Mouse (Mus musculus) midbrain, postnatal 0 days (tissue): ENCODE data around the gene Crebbp. TPM values are rescaled to one million over a fixed set of nuclear protein-coding genes. Genes with fewer than 3 reads are reported as not detected.
"Not testable (repeated sequence)": the region's sequence is repeated elsewhere in the genome, so short reads cannot be mapped to it uniquely, and the experiment has no call there.

Experiments
- ATAC-seq: fragments of 200-750 bp; cut with Nextera tagmentation; 2 replicates; pipeline ENCODE4 v1.8.0; 2017; ENCODE audit warnings: moderate number of reproducible peaks, mild to moderate bottlenecking, moderate TSS enrichment, moderate library complexity; ENCODE audit not compliant: low FRiP score
- DNase-seq: peaks from one replicate; pipeline ENCODE4 v3.0.0-alpha.2; 2015; ENCODE audit warnings: low spot score
- H3K27ac ChIP-seq: fragments of 300-500 bp; sonication (generic); 2 replicates; pipeline ENCODE4 v1.5.1; 2014; ENCODE audit warnings: low read depth, mild to moderate bottlenecking, low read length, mixed read lengths
- H3K27me3 ChIP-seq: fragments of 300-500 bp; sonication (generic); 2 replicates; pipeline ENCODE4 v1.6.1; 2014; ENCODE audit warnings: low read length, control low read depth, mixed read lengths; ENCODE audit not compliant: insufficient read depth
- H3K36me3 ChIP-seq: fragments of 300-500 bp; sonication (generic); 2 replicates; pipeline ENCODE4 v1.6.1; 2014; ENCODE audit warnings: low read length, control low read depth, mixed read lengths; ENCODE audit not compliant: insufficient read depth
- H3K4me1 ChIP-seq: fragments of 300-500 bp; sonication (generic); 2 replicates; pipeline ENCODE4 v1.6.1; 2014; ENCODE audit warnings: mild to moderate bottlenecking, control low read depth, antibody characterized with exemption, low read length, mixed read lengths; ENCODE audit not compliant: insufficient read depth
- H3K4me2 ChIP-seq: fragments of 300-500 bp; sonication (generic); 2 replicates; pipeline ENCODE4 v1.6.1; 2014; ENCODE audit warnings: low read depth, mild to moderate bottlenecking, low read length, mixed read lengths; ENCODE audit not compliant: poor library complexity, severe bottlenecking
- H3K4me3 ChIP-seq: fragments of 300-500 bp; sonication (generic); 2 replicates; pipeline ENCODE4 v1.5.1; 2014; ENCODE audit warnings: low read depth, mild to moderate bottlenecking, low read length, moderate library complexity
- H3K9ac ChIP-seq: fragments of 300-500 bp; sonication (generic); replicated peaks from 2 replicates; pipeline ENCODE4 v1.6.1; 2014; ENCODE audit warnings: mild to moderate bottlenecking, low read length, moderate library complexity, mixed read lengths; ENCODE audit not compliant: poor library complexity, severe bottlenecking
- H3K9me3 ChIP-seq: fragments of 300-500 bp; sonication (generic); 2 replicates; pipeline ENCODE4 v1.6.1; 2016; ENCODE audit warnings: low read length, control low read depth
- CTCF ChIP-seq: IDR thresholded peaks from 2 replicates; pipeline ENCODE4 v1.5.1; 2016; ENCODE audit warnings: antibody characterized with exemption, mild to moderate bottlenecking
- WGBS: fragments of 180-500 bp; shearing (Covaris S2); extraction: QIAGEN DNeasy Blood & Tissue Kit; methylation state at CpG from one replicate; pipeline ENCODE4 v1.1.7; 2014; 5-methylcytosine and 5-hydroxymethylcytosine counted together
- polyA plus RNA-seq: library from polyadenylated mRNA; unstranded; fragments of >200 nt; fragmentation: Nextera tagmentation; extraction: Ambion mirVana; gene quantifications from 2 replicates; pipeline ENCODE4 v1.2.1, GENCODE M21; 2015
- total RNA-seq: library from RNA; depleted of rRNA; stranded (reverse); fragments of >200 nt; gene quantifications from 2 replicates; pipeline ENCODE4 v1.2.3, GENCODE M21; 2014

The Crebbp gene
- total and polyA plus RNA-seq, 2 experiments from 2014 or later, result 29.3 to 61.0 TPM

DNA sequence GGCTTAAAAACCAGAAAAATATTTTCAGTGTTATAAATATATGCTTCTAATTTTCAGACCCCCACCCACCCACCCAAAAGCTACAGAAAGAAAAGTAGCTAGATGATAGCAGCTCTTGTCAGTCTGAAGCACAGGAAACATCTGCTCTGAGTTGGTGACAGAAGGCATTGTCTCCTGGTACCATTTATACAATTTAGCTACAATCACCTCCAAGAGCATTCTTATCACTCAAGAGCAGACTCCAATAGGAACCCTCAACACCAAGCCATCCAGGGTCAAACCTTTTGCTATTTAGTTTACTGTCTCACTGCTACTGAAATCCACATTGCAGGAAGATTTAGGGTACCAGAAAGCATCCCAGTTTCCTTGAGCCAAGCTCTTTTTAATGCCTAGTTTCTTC is 116.9 kb downstream of the Crebbp start:
- Histone ChIP-seq H3K36me3 (peaks cover 66% of the 10 kb centered on the region), H3K9ac (no peak overlapping the region), H3K4me2 (no peak overlapping the region), H3K27me3 (no peaks in the 10 kb centered on the region), H3K4me1 (no peaks in the 10 kb centered on the region), H3K4me3 (no peak overlapping the region), H3K9me3 (no peaks in the 10 kb centered on the region), H3K27ac (no peak overlapping the region)
- DNase-seq, result no peak
- no peak for ATAC-seq
- no peak for TF ChIP-seq CTCF

- H3K4me3 ChIP-seq, result no peak overlapping the region
- H3K9ac ChIP-seq, result no peak overlapping the region
- H3K27me3 ChIP-seq, result no peaks in the 10 kb centered on the region
- no peaks in the 10 kb centered on the region for H3K4me1 ChIP-seq
- H3K9me3 ChIP-seq, result no peaks in the 10 kb centered on the region
- H3K36me3 ChIP-seq, result peaks cover 68% of the 10 kb centered on the region
- ATAC-seq (no peak), DNase-seq (no peak)
- no peak overlapping the region for H3K27ac ChIP-seq
- WGBS, result 100% methylated on average over 3 of the region's 3 CpGs
- no peak for TF ChIP-seq CTCF
- no peak overlapping the region for H3K4me2 ChIP-seq
Measured at GRCm38 (mm10) chr16:4096141-4096540, 117.7 kb downstream of the Crebbp start.

DNA sequence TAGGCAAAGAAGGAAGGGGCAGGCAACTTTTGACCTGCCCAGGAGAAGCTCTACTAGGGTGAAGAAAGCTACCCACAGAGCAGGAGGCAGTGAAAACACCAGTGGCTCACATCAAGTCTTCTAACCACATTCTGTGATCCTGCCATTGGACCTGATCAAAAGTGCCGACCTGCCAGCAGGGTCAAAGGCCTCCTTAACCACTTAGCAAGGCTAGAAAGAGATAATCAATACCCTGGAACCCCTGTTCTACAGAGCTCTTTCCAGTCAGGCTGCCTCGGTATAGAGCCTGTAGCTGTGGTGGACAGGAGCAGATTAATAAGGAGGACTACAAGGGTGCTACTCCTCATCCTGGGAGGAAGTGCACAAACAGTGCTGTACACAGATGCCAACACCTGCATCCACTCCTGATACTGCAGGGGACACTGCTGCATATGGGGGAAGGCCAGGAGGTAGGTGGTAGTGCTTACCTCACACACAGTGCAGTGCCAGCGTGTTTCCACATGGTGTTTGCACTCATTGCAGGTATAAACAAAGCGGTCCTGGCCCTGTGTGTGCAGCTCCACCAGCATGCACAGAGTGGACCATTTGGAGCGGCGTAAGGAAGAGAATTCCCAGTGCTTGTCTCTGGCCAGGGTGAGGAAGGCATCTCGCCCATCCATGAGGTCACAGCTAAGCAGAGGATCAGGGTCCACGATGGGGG is 126.4 kb downstream of the Crebbp start:
- H3K36me3 ChIP-seq, result peaks cover 79% of the 10 kb centered on the region
- no peak overlapping the region for H3K4me3 ChIP-seq
- H3K9ac ChIP-seq, result no peak overlapping the region
- 96% methylated on average over 8 of the region's 8 CpGs for WGBS
- H3K27me3 ChIP-seq, result no peaks in the 10 kb centered on the region
- no peak for ATAC-seq
- no peak overlapping the region for H3K27ac ChIP-seq
- H3K4me1 ChIP-seq, result no peaks in the 10 kb centered on the region
- no peak for DNase-seq
- no peaks in the 10 kb centered on the region for H3K9me3 ChIP-seq
- TF ChIP-seq CTCF, result no peak
- H3K4me2 ChIP-seq, result no peak overlapping the region

GRCm38 (mm10) chr16:4085851-4086387 is 127.9 kb downstream of the Crebbp start:
- Histone ChIP-seq H3K9ac (no peak overlapping the region), H3K27me3 (no peaks in the 10 kb centered on the region), H3K9me3 (no peaks in the 10 kb centered on the region), H3K36me3 (peaks cover 70% of the 10 kb centered on the region), H3K4me2 (no peak overlapping the region), H3K4me1 (no peaks in the 10 kb centered on the region), H3K27ac (no peak overlapping the region), H3K4me3 (no peak overlapping the region)
- WGBS, result 94% methylated on average over 9 of the region's 9 CpGs
- no peak for DNase-seq
- no peak for TF ChIP-seq CTCF
- no peak for ATAC-seq

DNA sequence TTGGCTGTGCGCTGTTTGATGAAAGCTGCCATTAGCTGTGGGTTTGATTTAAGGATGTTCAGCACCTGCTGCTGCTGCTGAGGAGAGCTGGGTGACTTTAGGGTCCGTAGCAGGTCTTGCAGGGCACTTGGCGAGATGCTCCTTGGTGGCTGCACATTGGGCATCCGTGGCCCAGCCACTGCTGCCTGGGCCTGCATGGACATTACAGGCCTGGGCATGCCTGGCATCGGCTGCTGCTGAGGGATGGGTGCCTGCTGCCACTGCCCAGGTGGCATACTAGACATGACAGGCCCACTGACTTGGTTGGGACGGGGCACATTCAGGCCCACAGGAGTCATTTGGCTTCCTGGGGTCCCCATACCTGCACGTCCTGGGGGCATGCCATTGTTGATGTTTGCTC is 128.7 kb downstream of the Crebbp start:
- no peaks in the 10 kb centered on the region for H3K4me1 ChIP-seq
- H3K9ac ChIP-seq, result no peak overlapping the region
- no peaks in the 10 kb centered on the region for H3K27me3 ChIP-seq
- no peak for TF ChIP-seq CTCF
- WGBS, result 99% methylated on average over 7 of the region's 7 CpGs
- no peaks in the 10 kb centered on the region for H3K9me3 ChIP-seq
- peaks cover 63% of the 10 kb centered on the region for H3K36me3 ChIP-seq
- ATAC-seq (no peak), DNase-seq (no peak)
- no peak overlapping the region for H3K4me2 ChIP-seq
- no peak overlapping the region for H3K4me3 ChIP-seq
- H3K27ac ChIP-seq, result no peak overlapping the region

- not testable (repeated sequence) for H3K9me3 ChIP-seq, H3K4me2 ChIP-seq, H3K27me3 ChIP-seq, DNase-seq, H3K27ac ChIP-seq, H3K4me3 ChIP-seq, H3K4me1 ChIP-seq, ATAC-seq, H3K9ac ChIP-seq
- H3K36me3 ChIP-seq, result peaks cover 20% of the 10 kb centered on the region
- WGBS, result 80% methylated on average over 3 of the region's 3 CpGs
Measured at GRCm38 (mm10) chr16:4080419-4080818, 133.4 kb downstream of the Crebbp start.
